Mouse (Mus musculus): ENCODE measurements around the gene Ints11.

The Ints11 gene

GRCm38 (mm10) chr4:155848434-155849095 lies 20.8 kb upstream of the Ints11 start:
- DNase-seq, result peak; percentile 77 to 82

GRCm38 (mm10) chr4:155849391-155849790 lies 20.0 kb upstream of the Ints11 start:
- DNase-seq, result no peak

GRCm38 (mm10) chr4:155849792-155850451 lies 19.4 kb upstream of the Ints11 start:
- peak; percentile 61 to 68 for DNase-seq

GRCm38 (mm10) chr4:155851368-155851767 lies 18.0 kb upstream of the Ints11 start:
- DNase-seq, result no peak

GRCm38 (mm10) chr4:155851951-155852411 lies 17.4 kb upstream of the Ints11 start:
- DNase-seq, result peak; percentile 62 to 73

GRCm38 (mm10) chr4:155853421-155853820 lies 15.9 kb upstream of the Ints11 start:
- no peak for DNase-seq

GRCm38 (mm10) chr4:155854991-155855390 lies 14.4 kb upstream of the Ints11 start:
- DNase-seq, result no peak

GRCm38 (mm10) chr4:155856071-155856470 lies 13.3 kb upstream of the Ints11 start:
- DNase-seq, result no peak

GRCm38 (mm10) chr4:155856881-155857280 lies 12.5 kb upstream of the Ints11 start:
- DNase-seq, result no peak

GRCm38 (mm10) chr4:155859318-155859717 lies 10.0 kb upstream of the Ints11 start:
- no peak for DNase-seq

- DNase-seq, result no peak
Observed at GRCm38 (mm10) chr4:155861787-155862186, 7.6 kb upstream of the Ints11 start.

- DNase-seq, result no peak
Observed at GRCm38 (mm10) chr4:155863001-155863400, 6.3 kb upstream of the Ints11 start, which contains the start of gene Tas1r3. Gene Tas1r3 (minus strand): TSS chr4:155863362.

GRCm38 (mm10) chr4:155868614-155869298 lies 590 bp upstream of the Ints11 start:
- peak in 1 of 2 experiments; percentile 52 for DNase-seq

GRCm38 (mm10) chr4:155871404-155871803 lies 2.1 kb downstream of the Ints11 start:
- DNase-seq, result no peak

- DNase-seq, result no peak
Observed at GRCm38 (mm10) chr4:155883587-155883986, 14.2 kb downstream of the Ints11 start.

GRCm38 (mm10) chr4:155886330-155886729 lies 17.0 kb downstream of the Ints11 start:
- no peak for DNase-seq

- DNase-seq, result no peak
Observed at GRCm38 (mm10) chr4:155887674-155888073, 18.3 kb downstream of the Ints11 start.

- DNase-seq, result no peak
Observed at GRCm38 (mm10) chr4:155888181-155888580, 18.8 kb downstream of the Ints11 start.

- DNase-seq, result peak in 1 of 2 experiments; percentile 1
Observed at GRCm38 (mm10) chr4:155889316-155889715, 20.0 kb downstream of the Ints11 start.

GRCm38 (mm10) chr4:155891011-155891471 lies 21.7 kb downstream of the Ints11 start:
- no peak for DNase-seq

- DNase-seq, result peak; percentile 93 to 97
Observed at GRCm38 (mm10) chr4:155891551-155892001, 22.2 kb downstream of the Ints11 start, which contains the start of the genes Pusl1 and Acap3. Gene Pusl1 (minus strand): TSS chr4:155891781. Gene Acap3 (plus strand): TSS chr4:155891822.

- peak; percentile 61 to 74 for DNase-seq
Observed at GRCm38 (mm10) chr4:155892017-155892416, 22.7 kb downstream of the Ints11 start.
